Mouse (Mus musculus): Measurements from ENCODE around the gene Nxnl1.

- TF ChIP-seq CTCF (IDR thresholded peaks at IDR 0.05; ENCODE audit: control insufficient read depth, insufficient read depth, low read length) (no peak), POLR2A (IDR thresholded peaks at IDR 0.05; ENCODE audit: borderline replicate concordance, control insufficient read depth, low read depth, low read length) (no peak)
These were observed 12.4 kb downstream of the Nxnl1 start for GRCm38 (mm10) chr8:71554001-71554400.

Data from bone marrow, adult 2 months (tissue).